Mouse (Mus musculus) kidney, adult 2 months (tissue): Measurements from ENCODE around the gene Bap1. TPM values are rescaled to one million over a fixed set of nuclear protein-coding genes. Genes with fewer than 3 reads are reported as not detected.

Experiments used
- DNase-seq: peaks from one replicate; pipeline ENCODE4 v3.0.0; 2021
- H3K27ac ChIP-seq: fragments of 200-500 bp; 2 replicates; pipeline ENCODE4 v1.5.1; 2012; ENCODE audit warnings: low read depth, low read length, control low read depth, inconsistent platforms; ENCODE audit not compliant: insufficient read depth
- H3K27me3 ChIP-seq: fragments of 200-500 bp; replicated peaks from 2 replicates; pipeline ENCODE4 v1.6.1; 2012; ENCODE audit warnings: mild to moderate bottlenecking, moderate library complexity, low read length, inconsistent platforms; ENCODE audit not compliant: control insufficient read depth, insufficient read depth
- H3K36me3 ChIP-seq: fragments of 200-500 bp; 2 replicates; pipeline ENCODE4 v1.6.1; 2012; ENCODE audit warnings: mild to moderate bottlenecking, moderate library complexity, low read length, inconsistent platforms; ENCODE audit not compliant: control insufficient read depth, insufficient read depth
- H3K4me1 ChIP-seq: fragments of 200-500 bp; 2 replicates; pipeline ENCODE4 v1.6.1; 2011; ENCODE audit warnings: low read length; ENCODE audit not compliant: control insufficient read depth, insufficient read depth
- H3K4me3 ChIP-seq: fragments of 200-500 bp; 2 replicates; pipeline ENCODE4 v1.5.1; 2011; ENCODE audit warnings: mild to moderate bottlenecking, low read depth, low read length, control low read depth; ENCODE audit not compliant: insufficient read depth
- CTCF ChIP-seq: fragments of 200-500 bp; conservative IDR thresholded peaks from 2 replicates; pipeline ENCODE4 v1.5.1; 2011; ENCODE audit warnings: low read depth, mild to moderate bottlenecking, control low read depth, low read length, moderate library complexity, mixed read lengths; ENCODE audit not compliant: insufficient read depth, insufficient read length
- POLR2A ChIP-seq: fragments of 200-500 bp; IDR thresholded peaks from one replicate; pipeline ENCODE4 v1.6.1; 2011; ENCODE audit warnings: low read depth, low read length, control low read depth
- WGBS: fragments of 180-500 bp; shearing (Covaris S2); methylation state at CpG from one replicate; pipeline ENCODE4 v1.1.7; 2018; 5-methylcytosine and 5-hydroxymethylcytosine counted together
- polyA plus RNA-seq: library from polyadenylated mRNA; depleted of rRNA; stranded (reverse); fragments of >200 nt; gene quantifications from 2 replicates; pipeline ENCODE4 v1.2.3, GENCODE M21; 2012

Gene Bap1
- polyA plus RNA-seq, 1 experiment, result 58.9 TPM

- 11% methylated on average over 11 of the region's 11 CpGs for WGBS
- no peak overlapping the region for H3K4me3 ChIP-seq
Measured at GRCm38 (mm10) chr14:31233996-31234591, 17.2 kb upstream of the Bap1 start.

GRCm38 (mm10) chr14:31237101-31237882, 14.0 kb upstream of the Bap1 start:
- Histone ChIP-seq H3K27ac (no peak overlapping the region), H3K4me3 (no peak overlapping the region), H3K36me3 (no peaks in the 10 kb centered on the region), H3K4me1 (no peaks in the 10 kb centered on the region), H3K27me3 (no peaks in the 10 kb centered on the region)
- no peak for DNase-seq
- no peak for TF ChIP-seq POLR2A
- no peak for TF ChIP-seq CTCF
- WGBS, result 84% methylated on average over 7 of the region's 7 CpGs

More at GRCm38 (mm10) chr14:31233996-31234591, 17.2 kb upstream of the Bap1 start:
- Histone ChIP-seq H3K27ac (peak overlapping the region; percentile 63; the same call in 1 of the 2 replicates), H3K27me3 (no peaks in the 10 kb centered on the region), H3K4me1 (no peaks in the 10 kb centered on the region), H3K36me3 (no peaks in the 10 kb centered on the region)
- peak; percentile 86 for DNase-seq
- no peak for TF ChIP-seq POLR2A
- peak; percentile 86 for TF ChIP-seq CTCF

GRCm38 (mm10) chr14:31240528-31240927, 10.7 kb upstream of the Bap1 start:
- 57% methylated on average over 3 of the region's 3 CpGs for WGBS
- no peak overlapping the region for H3K27ac ChIP-seq
- no peaks in the 10 kb centered on the region for H3K4me1 ChIP-seq
- TF ChIP-seq CTCF, result no peak
- no peak for TF ChIP-seq POLR2A
- H3K36me3 ChIP-seq, result no peaks in the 10 kb centered on the region
- no peak for DNase-seq
- H3K4me3 ChIP-seq, result no peak overlapping the region
- H3K27me3 ChIP-seq, result no peaks in the 10 kb centered on the region

- Histone ChIP-seq H3K27me3 (no peaks in the 10 kb centered on the region), H3K4me3 (no peak overlapping the region), H3K4me1 (peaks cover 3% of the 10 kb centered on the region; the same call in 1 of the 2 replicates), H3K27ac (no peak overlapping the region), H3K36me3 (no peaks in the 10 kb centered on the region)
- no peak for TF ChIP-seq CTCF
- no peak for TF ChIP-seq POLR2A
- WGBS, result 75% methylated on average over 1 of the region's 1 CpGs
- no peak for DNase-seq
Measured at GRCm38 (mm10) chr14:31244777-31245176, 6.5 kb upstream of the Bap1 start.

GRCm38 (mm10) chr14:31245946-31246345, 5.3 kb upstream of the Bap1 start:
- H3K4me3 ChIP-seq, result no peak overlapping the region
- 85% methylated on average over 1 of the region's 1 CpGs for WGBS
- peaks cover 6% of the 10 kb centered on the region; the same call in 1 of the 2 replicates for H3K4me1 ChIP-seq
- DNase-seq, result no peak
- no peaks in the 10 kb centered on the region for H3K36me3 ChIP-seq
- H3K27ac ChIP-seq, result no peak overlapping the region
- no peaks in the 10 kb centered on the region for H3K27me3 ChIP-seq
- TF ChIP-seq POLR2A (no peak), CTCF (no peak)

- peak; percentile 54 for DNase-seq
- Histone ChIP-seq H3K4me1 (peaks cover 9% of the 10 kb centered on the region; the same call in 1 of the 2 replicates), H3K27me3 (no peaks in the 10 kb centered on the region), H3K4me3 (no peak overlapping the region), H3K36me3 (no peaks in the 10 kb centered on the region), H3K27ac (peak overlapping the region; percentile 67)
- no peak for TF ChIP-seq POLR2A
- TF ChIP-seq CTCF, result no peak
- WGBS, result 70% methylated on average over 6 of the region's 6 CpGs
Measured at GRCm38 (mm10) chr14:31248396-31248795, 2.9 kb upstream of the Bap1 start.

- WGBS, result 13% methylated on average over 38 of the region's 38 CpGs
- H3K4me1 ChIP-seq, result peaks cover 9% of the 10 kb centered on the region; the same call in 1 of the 2 replicates
- peak overlapping the region; percentile 99 for H3K27ac ChIP-seq
- H3K36me3 ChIP-seq, result peaks cover 4% of the 10 kb centered on the region; the same call in 1 of the 2 replicates
- H3K27me3 ChIP-seq, result no peaks in the 10 kb centered on the region
- TF ChIP-seq POLR2A (no peak), CTCF (no peak)
- peak overlapping the region; percentile 98 for H3K4me3 ChIP-seq
- no peak for DNase-seq
Measured at GRCm38 (mm10) chr14:31250222-31251083, 797 bp upstream of the Bap1 start.
